Mouse (Mus musculus): ENCODE measurements around the gene Arhgap10. TPM values are rescaled to one million over a fixed set of nuclear protein-coding genes. Genes with fewer than 3 reads are reported as not detected.

Arhgap10 gene
- polyA plus RNA-seq, 1 experiment from 2014 or later = 30.7 TPM

GRCm38 (mm10) chr8:77534358-77534992 lies 16.7 kb upstream of the Arhgap10 start:
- ATAC-seq (ENCODE audit: low FRiP score, low read depth) = 0 out of 2 replicates have a peak, but pooled peaks have one; percentile 32
- Histone ChIP-seq H3K27me3 (no peaks in the 10 kb centered on the region), H3K4me3 (no peak overlapping the region), H3K4me1 (no peaks in the 10 kb centered on the region), H3K9me3 (no peaks in the 10 kb centered on the region), H3K36me3 (no peaks in the 10 kb centered on the region), H3K27ac (no peak overlapping the region), H3K4me2 (replicated peaks) (no peak overlapping the region), H3K9ac (no peak overlapping the region)
- WGBS = 69% methylated on average over 8 of the region's 8 CpGs

DNA sequence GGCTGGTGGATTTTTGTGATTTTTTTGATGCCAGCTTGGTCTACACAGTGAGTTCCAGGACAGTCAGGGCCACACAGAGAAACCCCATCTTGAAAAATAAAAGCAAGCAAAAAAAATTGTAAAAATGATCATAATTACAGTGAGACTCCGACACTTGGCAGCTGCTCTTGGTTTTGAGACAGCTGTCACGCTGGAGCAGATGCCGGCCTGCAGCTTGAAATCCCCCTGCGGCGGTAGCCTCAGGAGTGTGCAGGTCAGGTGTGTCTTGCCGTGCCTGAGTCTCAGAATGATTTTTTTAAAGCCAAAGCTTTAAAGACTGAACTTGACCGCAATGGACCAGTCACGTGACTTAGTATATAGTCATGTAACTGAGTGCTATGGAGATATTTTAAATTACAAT lies 8.4 kb upstream of the Arhgap10 start:
- Histone ChIP-seq H3K27me3 (no peaks in the 10 kb centered on the region), H3K4me3 (no peak overlapping the region), H3K4me2 (replicated peaks) (no peak overlapping the region), H3K27ac (no peak overlapping the region), H3K9ac (no peak overlapping the region), H3K4me1 (peaks cover 14% of the 10 kb centered on the region), H3K9me3 (no peaks in the 10 kb centered on the region), H3K36me3 (no peaks in the 10 kb centered on the region)
- no peak for ATAC-seq (ENCODE audit: low FRiP score, low read depth)
- 55% methylated on average over 8 of the region's 8 CpGs for WGBS

DNA sequence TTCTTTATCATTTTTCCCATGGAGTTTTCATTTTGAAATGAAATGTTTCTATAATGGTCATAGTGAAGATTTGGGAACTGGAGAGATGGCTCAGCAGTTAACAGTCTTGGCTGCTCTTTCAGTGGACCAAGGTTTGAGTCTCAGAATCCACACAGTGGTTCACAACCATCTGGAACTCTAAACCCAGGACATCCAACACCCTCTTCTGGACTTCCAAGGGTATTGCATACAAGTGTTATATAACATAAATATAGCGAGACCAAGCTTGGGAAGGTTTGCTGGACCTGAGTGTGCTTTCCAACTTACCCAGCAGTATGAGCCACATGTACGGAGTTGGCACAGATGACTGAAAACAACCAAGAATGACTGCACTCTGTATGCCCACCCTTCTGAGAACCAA lies 7.2 kb upstream of the Arhgap10 start:
- Histone ChIP-seq H3K36me3 (no peaks in the 10 kb centered on the region), H3K4me1 (peaks cover 24% of the 10 kb centered on the region), H3K27ac (no peak overlapping the region), H3K9me3 (no peaks in the 10 kb centered on the region), H3K4me2 (replicated peaks) (no peak overlapping the region), H3K4me3 (no peak overlapping the region), H3K27me3 (no peaks in the 10 kb centered on the region), H3K9ac (no peak overlapping the region)
- no peak for ATAC-seq (ENCODE audit: low FRiP score, low read depth)
- 93% methylated on average over 2 of the region's 2 CpGs for WGBS

- Histone ChIP-seq H3K9ac (no peak overlapping the region), H3K4me1 (peaks cover 32% of the 10 kb centered on the region), H3K9me3 (no peaks in the 10 kb centered on the region), H3K4me2 (replicated peaks) (no peak overlapping the region), H3K27me3 (no peaks in the 10 kb centered on the region), H3K36me3 (no peaks in the 10 kb centered on the region), H3K27ac (no peak overlapping the region), H3K4me3 (no peak overlapping the region)
- 71% methylated on average over 14 of the region's 14 CpGs for WGBS
- no peak for ATAC-seq (ENCODE audit: low FRiP score, low read depth)
Measured at GRCm38 (mm10) chr8:77524018-77524615, 6.4 kb upstream of the Arhgap10 start.

DNA sequence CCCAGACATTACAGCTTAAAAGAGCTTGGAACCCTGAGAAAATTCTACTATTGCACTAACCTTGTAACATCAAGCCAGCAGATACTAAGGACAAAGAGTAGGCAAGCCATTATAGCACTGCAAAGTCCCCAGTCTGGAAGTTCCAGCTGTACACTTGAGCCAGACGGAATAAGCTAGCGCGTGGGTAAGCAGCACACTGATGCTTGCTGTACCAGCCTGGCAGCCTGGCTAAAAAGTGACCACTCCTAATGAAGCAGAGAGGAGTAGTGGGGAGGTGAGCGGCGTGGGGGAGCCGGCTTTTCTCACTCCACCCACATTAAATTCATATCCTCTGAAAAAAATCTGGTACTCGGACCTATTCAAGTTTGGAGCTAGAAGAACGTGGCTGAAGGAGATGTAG lies 5.2 kb upstream of the Arhgap10 start:
- Histone ChIP-seq H3K4me1 (peaks cover 40% of the 10 kb centered on the region), H3K36me3 (no peaks in the 10 kb centered on the region), H3K9me3 (no peaks in the 10 kb centered on the region), H3K4me3 (no peak overlapping the region), H3K27ac (no peak overlapping the region), H3K4me2 (replicated peaks) (no peak overlapping the region), H3K27me3 (no peaks in the 10 kb centered on the region), H3K9ac (no peak overlapping the region)
- ATAC-seq (ENCODE audit: low FRiP score, low read depth) = no peak
- WGBS = 66% methylated on average over 8 of the region's 8 CpGs

- H3K9me3 ChIP-seq = no peaks in the 10 kb centered on the region
- H3K4me3 ChIP-seq = no peak overlapping the region
- no peaks in the 10 kb centered on the region for H3K27me3 ChIP-seq
- no peak for ATAC-seq (ENCODE audit: low FRiP score, low read depth)
- WGBS = 37% methylated on average over 8 of the region's 8 CpGs
- H3K4me2 ChIP-seq (replicated peaks) = no peak overlapping the region
- H3K4me1 ChIP-seq = peaks cover 48% of the 10 kb centered on the region
- H3K9ac ChIP-seq = no peak overlapping the region
- no peaks in the 10 kb centered on the region for H3K36me3 ChIP-seq
- no peak overlapping the region for H3K27ac ChIP-seq
Measured at GRCm38 (mm10) chr8:77521028-77521785, 3.5 kb upstream of the Arhgap10 start.

DNA sequence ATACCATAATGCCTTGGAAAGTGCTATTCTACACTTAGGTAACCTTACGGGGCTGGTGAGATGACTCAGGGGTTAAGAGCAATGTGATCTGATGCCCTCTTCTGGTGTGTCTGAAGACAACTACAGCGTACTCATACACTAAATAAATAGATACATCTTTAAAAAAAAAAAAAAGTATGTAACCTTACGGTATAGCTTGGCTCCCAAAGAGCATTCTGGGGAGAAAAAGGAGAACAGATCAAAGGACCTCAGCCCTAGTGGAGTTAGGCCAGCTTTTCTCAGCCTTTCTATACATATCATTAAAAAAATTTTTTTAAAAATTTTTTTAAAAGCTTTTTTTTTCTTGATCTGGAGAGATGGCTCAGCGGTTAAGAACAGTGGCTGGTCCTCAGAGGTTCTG lies 2.8 kb upstream of the Arhgap10 start:
- Histone ChIP-seq H3K36me3 (no peaks in the 10 kb centered on the region), H3K9me3 (no peaks in the 10 kb centered on the region), H3K4me1 (peaks cover 54% of the 10 kb centered on the region), H3K27me3 (no peaks in the 10 kb centered on the region), H3K4me3 (no peak overlapping the region), H3K27ac (no peak overlapping the region), H3K4me2 (replicated peaks) (no peak overlapping the region), H3K9ac (no peak overlapping the region)
- ATAC-seq (ENCODE audit: low FRiP score, low read depth) = no peak
- WGBS = 89% methylated on average over 4 of the region's 4 CpGs

DNA sequence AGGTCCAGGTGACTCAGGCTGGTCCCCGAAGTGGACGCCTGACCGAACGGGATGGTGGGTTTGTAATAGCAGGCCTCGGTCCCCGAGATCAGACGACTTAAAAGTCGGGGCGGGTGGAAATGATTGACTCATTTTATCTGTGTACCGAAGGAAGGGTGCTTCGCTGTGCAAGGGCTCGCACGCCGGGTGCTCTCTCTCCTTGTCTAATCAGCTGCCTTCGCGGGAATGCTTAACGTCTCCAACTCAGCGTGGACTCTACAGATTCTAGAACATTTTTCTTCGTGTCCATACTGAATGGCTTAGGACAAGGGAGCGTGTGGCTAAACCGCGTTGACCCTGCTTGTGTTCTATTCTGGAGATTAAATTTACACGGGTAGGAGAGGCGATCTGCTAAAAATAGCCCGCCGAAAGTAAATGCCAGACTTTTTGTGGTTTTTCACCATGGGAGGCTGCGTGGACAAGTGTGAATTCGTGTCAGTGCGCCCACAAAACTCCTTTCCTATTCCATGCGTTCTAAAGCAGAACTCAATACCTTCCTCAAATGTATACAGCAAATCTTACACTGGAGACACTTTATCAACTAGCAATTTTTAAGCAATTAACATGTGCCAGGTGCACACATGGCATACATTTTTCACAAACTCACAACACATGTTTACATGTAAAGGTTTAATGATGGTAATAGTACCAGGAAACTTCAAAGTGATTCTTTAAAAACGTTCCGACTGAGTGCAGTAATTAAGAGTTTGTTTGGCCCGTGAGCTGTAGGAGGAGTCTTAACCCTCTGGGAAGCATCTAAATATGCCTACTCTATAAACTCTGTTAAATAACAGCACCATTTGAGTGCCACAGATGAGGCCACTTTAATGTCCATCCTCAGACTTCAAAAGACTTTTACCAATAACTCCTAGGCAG lies 705 bp upstream of the Arhgap10 start:
- H3K27ac ChIP-seq = peak overlapping the region; percentile 78; the same call in 1 of the 2 replicates
- peak overlapping the region; percentile 81 for H3K4me2 ChIP-seq (replicated peaks)
- H3K9me3 ChIP-seq = no peaks in the 10 kb centered on the region
- no peaks in the 10 kb centered on the region for H3K36me3 ChIP-seq
- H3K4me3 ChIP-seq = peak overlapping the region; percentile 84
- ATAC-seq (ENCODE audit: low FRiP score, low read depth) = peak; percentile 42
- no peaks in the 10 kb centered on the region for H3K27me3 ChIP-seq
- peaks cover 75% of the 10 kb centered on the region for H3K4me1 ChIP-seq
- peak overlapping the region; percentile 83 for H3K9ac ChIP-seq
- under 1% methylated on average over 33 of the region's 33 CpGs for WGBS

DNA sequence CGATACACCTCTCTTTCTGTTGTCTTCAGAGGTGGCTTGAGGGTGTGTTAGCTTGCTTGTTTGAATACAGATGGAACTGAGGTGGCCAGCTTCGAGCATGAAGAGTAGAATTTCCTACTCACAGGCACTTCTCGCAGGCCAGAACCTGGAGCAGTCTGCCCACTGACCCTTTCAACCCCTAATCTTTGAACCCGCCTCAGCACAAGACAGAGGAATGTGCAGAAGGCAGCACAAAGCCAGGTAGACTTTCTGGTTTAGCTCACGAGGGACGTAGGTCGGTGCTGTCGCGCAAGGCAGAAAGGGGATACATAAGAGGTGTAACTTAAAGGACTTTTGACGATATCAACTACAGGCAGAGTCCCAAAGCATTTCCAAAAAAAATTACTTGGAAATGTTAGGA lies 908 bp downstream of the Arhgap10 start:
- no peaks in the 10 kb centered on the region for H3K27me3 ChIP-seq
- H3K4me3 ChIP-seq = peak overlapping the region; percentile 84
- no peaks in the 10 kb centered on the region for H3K36me3 ChIP-seq
- no peaks in the 10 kb centered on the region for H3K9me3 ChIP-seq
- WGBS = 2% methylated on average over 10 of the region's 10 CpGs
- H3K4me1 ChIP-seq = peaks cover 82% of the 10 kb centered on the region
- H3K4me2 ChIP-seq (replicated peaks) = peak overlapping the region; percentile 81
- ATAC-seq (ENCODE audit: low FRiP score, low read depth) = no peak
- H3K9ac ChIP-seq = peak overlapping the region; percentile 83
- H3K27ac ChIP-seq = no peak overlapping the region

DNA sequence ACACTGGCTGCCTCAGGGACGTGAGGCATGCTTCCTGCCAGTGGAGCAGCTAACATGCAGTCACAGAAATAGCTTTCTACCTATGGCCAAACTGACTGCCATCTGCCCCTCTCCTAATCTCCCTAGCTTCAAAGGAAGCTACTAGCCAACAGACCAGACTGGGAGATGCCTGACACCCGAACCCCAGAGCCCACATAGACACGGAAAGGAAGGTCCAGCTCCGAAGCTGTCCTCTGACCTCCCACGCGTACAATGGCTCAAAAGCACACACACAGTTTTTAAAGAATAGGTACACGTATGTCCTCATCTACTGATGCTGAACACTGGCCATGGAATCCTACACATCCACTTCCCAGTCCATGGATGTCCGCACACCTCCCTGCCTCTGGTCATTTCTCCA lies 2.0 kb downstream of the Arhgap10 start:
- no peak overlapping the region for H3K27ac ChIP-seq
- no peaks in the 10 kb centered on the region for H3K36me3 ChIP-seq
- peak overlapping the region; percentile 84 for H3K4me3 ChIP-seq
- no peaks in the 10 kb centered on the region for H3K9me3 ChIP-seq
- H3K4me1 ChIP-seq = peaks cover 84% of the 10 kb centered on the region
- H3K27me3 ChIP-seq = no peaks in the 10 kb centered on the region
- H3K4me2 ChIP-seq (replicated peaks) = peak overlapping the region; percentile 81
- no peak for ATAC-seq (ENCODE audit: low FRiP score, low read depth)
- WGBS = 45% methylated on average over 8 of the region's 8 CpGs
- H3K9ac ChIP-seq = peak overlapping the region; percentile 56

- WGBS = 79% methylated on average over 8 of the region's 8 CpGs
- no peak for ATAC-seq (ENCODE audit: low FRiP score, low read depth)
- H3K27ac ChIP-seq = no peak overlapping the region
- peak overlapping the region; percentile 81 for H3K4me2 ChIP-seq (replicated peaks)
- no peaks in the 10 kb centered on the region for H3K9me3 ChIP-seq
- no peaks in the 10 kb centered on the region for H3K27me3 ChIP-seq
- H3K9ac ChIP-seq = no peak overlapping the region
- H3K4me1 ChIP-seq = peaks cover 83% of the 10 kb centered on the region
- no peak overlapping the region for H3K4me3 ChIP-seq
- H3K36me3 ChIP-seq = no peaks in the 10 kb centered on the region
Measured at GRCm38 (mm10) chr8:77515201-77515600, 2.6 kb downstream of the Arhgap10 start.

All from limb, embryonic 13.5 days (tissue).